Mouse (Mus musculus) liver, adult 2 months (tissue): ENCODE results near the gene Bcl2l11. TPM values are rescaled to one million over a fixed set of nuclear protein-coding genes. Genes with fewer than 3 reads are reported as not detected.
A peak's percentile ranks its signal among the peaks of the same experiment; 100 is the strongest.

ENCODE experiments used
- DNase-seq: peaks from one replicate; pipeline ENCODE4 v3.0.0-alpha.2; 2011; ENCODE audit warnings: low read depth, low spot score; ENCODE audit errors: extremely low read depth
- H3K27ac ChIP-seq: fragments of 200-500 bp; replicated peaks from 2 replicates; pipeline ENCODE4 v1.5.1; 2012; ENCODE audit warnings: low read depth, mild to moderate bottlenecking, control low read depth, inconsistent platforms, low read length; ENCODE audit not compliant: insufficient read depth
- H3K27me3 ChIP-seq: fragments of 200-500 bp; 2 replicates; pipeline ENCODE4 v1.6.1; 2012; ENCODE audit warnings: mild to moderate bottlenecking, moderate library complexity, low read length, inconsistent platforms; ENCODE audit not compliant: control insufficient read depth, insufficient read depth
- H3K36me3 ChIP-seq: fragments of 200-500 bp; 2 replicates; pipeline ENCODE4 v1.6.1; 2012; ENCODE audit warnings: low read length, inconsistent platforms; ENCODE audit not compliant: control insufficient read depth, insufficient read depth
- H3K4me1 ChIP-seq: fragments of 200-500 bp; 2 replicates; pipeline ENCODE4 v1.6.1; 2011; ENCODE audit warnings: low read length; ENCODE audit not compliant: control insufficient read depth, insufficient read depth
- H3K4me3 ChIP-seq: fragments of 200-500 bp; 2 replicates; pipeline ENCODE4 v1.5.1; 2011; ENCODE audit warnings: low read depth, mild to moderate bottlenecking, control low read depth, low read length, moderate library complexity; ENCODE audit not compliant: insufficient read depth
- H3K79me2 ChIP-seq: fragments of 200-500 bp; 2 replicates; pipeline ENCODE4 v1.6.1; 2012; ENCODE audit warnings: inconsistent platforms, mild to moderate bottlenecking, low read length, moderate library complexity; ENCODE audit not compliant: control insufficient read depth, insufficient read depth
- H3K9ac ChIP-seq: fragments of 200-500 bp; 2 replicates; pipeline ENCODE4 v1.6.1; 2012; ENCODE audit warnings: low read depth, mild to moderate bottlenecking, control low read depth, inconsistent platforms, low read length
- CTCF ChIP-seq: fragments of 200-500 bp; IDR thresholded peaks from 2 replicates; pipeline ENCODE4 v1.5.1; 2011; ENCODE audit warnings: low read depth, low read length, control low read depth
- POLR2A ChIP-seq: fragments of 200-500 bp; IDR thresholded peaks from 2 replicates; pipeline ENCODE4 v1.6.1; 2011; ENCODE audit warnings: low read length, control low read depth; ENCODE audit not compliant: insufficient read depth; ENCODE audit errors: extremely low read depth
- WGBS: fragments of 180-500 bp; shearing (Covaris S2); methylation state at CpG from one replicate; pipeline ENCODE4 v1.1.7; 2018; 5-methylcytosine and 5-hydroxymethylcytosine counted together
- polyA plus RNA-seq: library from polyadenylated mRNA; depleted of rRNA; stranded (reverse); fragments of >200 nt; gene quantifications from 2 replicates; pipeline ENCODE4 v1.2.3, GENCODE M21; 2012
- total RNA-seq: library from RNA; depleted of rRNA; stranded (reverse); fragments of >200 nt; gene quantifications from 2 replicates; pipeline ENCODE4 v1.2.3, GENCODE M21; 2014

Bcl2l11 gene
- total and polyA plus RNA-seq, 2 experiments: 2.7 to 4.0 TPM

DNA sequence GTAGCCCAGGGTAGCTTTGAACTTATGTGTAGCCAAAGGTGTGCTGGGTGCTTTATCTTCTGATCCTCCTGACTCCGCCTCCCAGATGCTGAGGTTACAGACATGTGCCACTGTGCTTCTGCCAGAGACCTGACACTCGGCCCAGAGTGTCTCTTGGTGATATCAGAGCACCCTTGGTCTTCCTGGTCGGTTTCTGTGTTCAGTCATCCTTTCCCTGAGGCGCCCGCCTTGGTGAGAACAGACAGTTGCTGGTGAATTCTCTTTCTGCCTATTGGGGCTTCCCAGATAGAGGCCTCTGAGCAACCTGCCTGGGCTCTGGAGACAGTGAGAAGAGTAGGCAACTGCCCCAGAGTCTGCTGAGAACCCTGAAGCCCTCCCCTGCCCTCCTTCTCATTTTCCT lies 6.8 kb downstream of the Bcl2l11 start:
- no peak overlapping the region for H3K4me3 ChIP-seq
- no peaks in the 10 kb centered on the region for H3K27me3 ChIP-seq
- peaks cover 4% of the 10 kb centered on the region for H3K4me1 ChIP-seq
- DNase-seq: no peak
- 92% methylated on average over 5 of the region's 5 CpGs for WGBS
- no peak for TF ChIP-seq CTCF
- TF ChIP-seq POLR2A: no peak
- H3K36me3 ChIP-seq: peaks cover 7% of the 10 kb centered on the region; the same call in 1 of the 2 replicates
- no peaks in the 10 kb centered on the region for H3K79me2 ChIP-seq
- H3K9ac ChIP-seq: no peak overlapping the region
- H3K27ac ChIP-seq: no peak overlapping the region

DNA sequence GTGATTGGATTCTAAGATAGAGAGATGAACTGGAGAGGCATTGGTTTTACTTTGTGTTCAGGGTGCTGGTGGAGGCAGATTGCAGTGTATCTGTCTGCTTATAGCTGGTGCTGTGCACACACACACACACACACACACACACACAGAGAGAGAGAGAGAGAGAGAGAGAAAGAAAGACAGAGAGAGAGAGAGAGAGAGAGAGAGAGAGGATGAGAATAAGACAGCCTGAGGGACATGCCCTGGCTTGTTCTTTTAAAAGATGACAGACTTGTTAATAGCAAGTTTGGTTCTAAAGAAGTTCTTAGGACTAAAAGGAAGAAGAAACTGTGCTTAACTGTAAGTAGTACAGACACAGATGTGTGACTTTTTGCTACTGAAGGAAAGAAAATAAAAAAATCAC lies 8.0 kb downstream of the Bcl2l11 start:
- TF ChIP-seq POLR2A: no peak
- TF ChIP-seq CTCF: no peak
- Histone ChIP-seq H3K27me3 (no peaks in the 10 kb centered on the region), H3K9ac (no peak overlapping the region), H3K27ac (no peak overlapping the region), H3K4me1 (peaks cover 4% of the 10 kb centered on the region), H3K36me3 (peaks cover 7% of the 10 kb centered on the region; the same call in 1 of the 2 replicates), H3K4me3 (no peak overlapping the region), H3K79me2 (no peaks in the 10 kb centered on the region)
- DNase-seq: no peak

DNA sequence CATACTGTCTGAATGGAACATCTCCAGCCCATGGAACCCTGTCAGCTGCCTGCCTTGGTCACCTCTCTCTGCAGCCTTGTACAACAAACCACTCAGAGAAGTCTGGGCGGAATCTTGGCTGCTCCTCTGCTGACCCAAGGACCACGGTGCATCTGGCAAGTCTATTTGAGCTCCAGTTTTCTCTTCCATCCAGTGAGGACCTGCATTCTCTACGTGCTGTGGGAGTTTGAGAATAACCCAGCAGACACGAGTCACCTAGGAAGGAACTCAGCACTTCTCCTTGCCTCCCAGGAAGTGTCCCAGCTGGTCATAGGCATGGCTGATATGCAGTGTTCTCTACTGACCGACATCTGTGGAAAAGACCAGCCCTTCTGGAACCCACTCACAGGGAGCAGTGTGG lies 8.6 kb downstream of the Bcl2l11 start:
- TF ChIP-seq POLR2A (no peak), CTCF (no peak)
- WGBS: 85% methylated on average over 5 of the region's 5 CpGs
- H3K4me3 ChIP-seq: no peak overlapping the region

DNA sequence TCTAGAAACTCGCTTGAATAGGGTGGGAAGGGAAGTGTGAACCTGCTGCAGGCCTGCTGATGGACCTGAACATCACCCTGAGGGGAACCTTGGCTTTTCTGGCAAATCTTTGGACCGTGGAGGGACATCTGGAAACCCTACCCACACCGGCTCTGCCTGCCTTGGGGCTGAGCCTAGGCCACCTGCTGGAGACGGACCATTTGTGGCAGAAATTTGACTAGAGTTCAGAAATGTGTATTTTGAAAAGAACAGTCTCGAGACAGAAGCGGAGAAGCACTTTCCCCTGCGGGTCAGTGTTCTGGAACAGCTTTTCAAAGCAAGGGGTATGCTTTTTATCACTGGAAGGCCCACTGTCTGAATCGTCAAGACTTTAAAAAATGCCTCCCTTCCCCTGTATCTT lies 9.1 kb downstream of the Bcl2l11 start:
- WGBS: 91% methylated on average over 8 of the region's 8 CpGs

More for the DNA sequence above, 8.6 kb downstream of the Bcl2l11 start:
- Histone ChIP-seq H3K27ac (no peak overlapping the region), H3K36me3 (peaks cover 7% of the 10 kb centered on the region; the same call in 1 of the 2 replicates), H3K27me3 (no peaks in the 10 kb centered on the region), H3K4me1 (peaks cover 4% of the 10 kb centered on the region), H3K9ac (no peak overlapping the region), H3K79me2 (no peaks in the 10 kb centered on the region)
- no peak for DNase-seq

DNA sequence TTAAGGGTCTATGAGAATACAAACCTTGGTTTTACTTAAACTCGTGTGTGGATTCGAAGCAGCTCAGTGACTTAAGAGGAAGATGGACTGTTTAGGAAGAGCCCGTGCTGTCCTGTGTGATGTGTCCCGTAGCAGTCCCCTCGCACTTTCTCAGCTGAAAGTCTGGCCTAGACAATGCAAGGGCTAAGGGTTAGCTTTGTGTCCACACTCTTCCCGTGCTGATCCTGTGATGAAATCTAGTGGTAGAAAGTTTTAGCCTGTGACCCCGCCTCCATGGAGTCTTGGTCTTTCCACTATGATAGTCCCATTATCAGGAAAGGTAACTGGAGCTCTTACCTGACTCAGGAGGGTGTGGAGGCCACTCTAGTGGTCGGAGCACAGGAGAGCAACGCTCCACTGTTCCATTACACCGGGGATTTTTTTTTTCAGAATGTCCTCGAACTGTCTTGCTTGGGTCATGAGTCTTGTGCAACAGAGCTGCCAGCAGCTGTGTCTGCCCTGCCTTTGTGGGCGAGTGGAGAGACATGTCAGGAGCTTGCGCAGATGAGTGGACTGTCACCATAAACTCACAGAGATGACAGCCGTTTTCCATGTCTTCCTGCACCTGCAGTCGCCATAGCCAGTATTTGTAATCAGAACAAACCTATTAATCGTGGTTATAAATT lies 11.1 kb downstream of the Bcl2l11 start:
- H3K36me3 ChIP-seq: no peaks in the 10 kb centered on the region
- DNase-seq: peak; percentile 70
- H3K27ac ChIP-seq: no peak overlapping the region
- no peak overlapping the region for H3K4me3 ChIP-seq
- peaks cover 7% of the 10 kb centered on the region for H3K4me1 ChIP-seq
- WGBS: 37% methylated on average over 16 of the region's 16 CpGs
- TF ChIP-seq POLR2A: no peak
- no peak for TF ChIP-seq CTCF
- H3K79me2 ChIP-seq: no peaks in the 10 kb centered on the region
- H3K9ac ChIP-seq: no peak overlapping the region
- H3K27me3 ChIP-seq: no peaks in the 10 kb centered on the region

More for the DNA sequence above, 9.1 kb downstream of the Bcl2l11 start:
- no peak overlapping the region for H3K9ac ChIP-seq
- no peak for DNase-seq
- no peak overlapping the region for H3K27ac ChIP-seq
- H3K36me3 ChIP-seq: peaks cover 3% of the 10 kb centered on the region; the same call in 1 of the 2 replicates
- no peaks in the 10 kb centered on the region for H3K27me3 ChIP-seq
- no peak overlapping the region for H3K4me3 ChIP-seq
- TF ChIP-seq POLR2A (no peak), CTCF (no peak)
- no peaks in the 10 kb centered on the region for H3K79me2 ChIP-seq
- peaks cover 4% of the 10 kb centered on the region for H3K4me1 ChIP-seq
